Mouse (Mus musculus) neural tube, embryonic 15.5 days (tissue): ENCODE measurements around the gene 1700010I14Rik. TPM values are rescaled to one million over a fixed set of nuclear protein-coding genes. Genes with fewer than 3 reads are reported as not detected.

Source experiments
- ATAC-seq: fragments of 200-750 bp; cut with Nextera tagmentation; 2 replicates; pipeline ENCODE4 v1.8.0; 2017; ENCODE audit warnings: mild to moderate bottlenecking, moderate TSS enrichment, moderate library complexity; ENCODE audit not compliant: low FRiP score
- H3K27ac ChIP-seq: fragments of 300-500 bp; sonication (generic); replicated peaks from 2 replicates; pipeline ENCODE4 v1.5.1; 2015; ENCODE audit warnings: mild to moderate bottlenecking, inconsistent platforms
- H3K27me3 ChIP-seq: fragments of 300-500 bp; sonication (generic); replicated peaks from 2 replicates; pipeline ENCODE4 v1.6.1; 2015; ENCODE audit warnings: inconsistent platforms
- H3K36me3 ChIP-seq: fragments of 300-500 bp; sonication (generic); 2 replicates; pipeline ENCODE4 v1.6.1; 2015; ENCODE audit warnings: inconsistent platforms
- H3K4me1 ChIP-seq: fragments of 300-500 bp; sonication (generic); 2 replicates; pipeline ENCODE4 v1.6.1; 2015; ENCODE audit warnings: inconsistent platforms
- H3K4me2 ChIP-seq: fragments of 300-500 bp; sonication (generic); 2 replicates; pipeline ENCODE4 v1.6.1; 2015; ENCODE audit warnings: inconsistent platforms, mild to moderate bottlenecking, moderate library complexity
- H3K4me3 ChIP-seq: fragments of 300-500 bp; sonication (generic); replicated peaks from 2 replicates; pipeline ENCODE4 v1.5.1; 2015; ENCODE audit warnings: mild to moderate bottlenecking, inconsistent platforms
- H3K9ac ChIP-seq: fragments of 300-500 bp; sonication (generic); replicated peaks from 2 replicates; pipeline ENCODE4 v1.6.1; 2015; ENCODE audit warnings: mild to moderate bottlenecking, inconsistent platforms
- H3K9me3 ChIP-seq: fragments of 300-500 bp; sonication (generic); replicated peaks from 2 replicates; pipeline ENCODE4 v1.6.1; 2016; ENCODE audit warnings: inconsistent platforms
- WGBS: fragments of 180-500 bp; shearing (Covaris S2); methylation state at CpG from one replicate; pipeline ENCODE4 v1.1.7; 2015; ENCODE audit warnings: mixed read lengths; 5-methylcytosine and 5-hydroxymethylcytosine counted together
- polyA plus RNA-seq: library from polyadenylated mRNA; unstranded; fragments of >200 nt; fragmentation: Nextera tagmentation; extraction: Ambion mirVana; gene quantifications from 2 replicates; pipeline ENCODE4 v1.2.1, GENCODE M21; 2015

The 1700010I14Rik gene
- polyA plus RNA-seq, 1 experiment from 2014 or later = 2.6 TPM

DNA sequence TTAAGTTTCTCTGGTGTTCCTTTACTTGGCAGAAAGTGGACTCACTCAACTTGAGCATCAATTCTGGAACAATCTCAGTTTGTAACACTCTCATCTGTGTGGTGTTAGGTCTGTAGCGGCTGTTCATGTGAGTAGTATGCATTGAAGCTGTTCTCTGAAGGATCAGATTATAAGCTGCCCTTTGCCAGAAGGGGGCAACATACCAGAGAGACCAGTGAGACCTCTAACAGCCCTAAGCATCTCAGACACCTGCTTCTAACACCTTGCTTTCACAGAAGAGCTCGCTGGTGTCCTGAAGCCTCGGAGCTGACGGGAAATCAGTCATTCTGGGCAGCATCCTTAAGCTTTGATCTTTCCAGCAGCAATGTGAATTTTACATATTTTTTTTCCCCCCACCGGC, 42.0 kb downstream of the 1700010I14Rik start:
- Histone ChIP-seq H3K9ac (no peak overlapping the region), H3K36me3 (no peaks in the 10 kb centered on the region), H3K4me1 (peaks cover 28% of the 10 kb centered on the region), H3K4me3 (no peak overlapping the region), H3K27ac (no peak overlapping the region), H3K27me3 (no peaks in the 10 kb centered on the region), H3K9me3 (no peaks in the 10 kb centered on the region), H3K4me2 (no peak overlapping the region)
- no peak for ATAC-seq
- WGBS = 83% methylated on average over 5 of the region's 5 CpGs

DNA sequence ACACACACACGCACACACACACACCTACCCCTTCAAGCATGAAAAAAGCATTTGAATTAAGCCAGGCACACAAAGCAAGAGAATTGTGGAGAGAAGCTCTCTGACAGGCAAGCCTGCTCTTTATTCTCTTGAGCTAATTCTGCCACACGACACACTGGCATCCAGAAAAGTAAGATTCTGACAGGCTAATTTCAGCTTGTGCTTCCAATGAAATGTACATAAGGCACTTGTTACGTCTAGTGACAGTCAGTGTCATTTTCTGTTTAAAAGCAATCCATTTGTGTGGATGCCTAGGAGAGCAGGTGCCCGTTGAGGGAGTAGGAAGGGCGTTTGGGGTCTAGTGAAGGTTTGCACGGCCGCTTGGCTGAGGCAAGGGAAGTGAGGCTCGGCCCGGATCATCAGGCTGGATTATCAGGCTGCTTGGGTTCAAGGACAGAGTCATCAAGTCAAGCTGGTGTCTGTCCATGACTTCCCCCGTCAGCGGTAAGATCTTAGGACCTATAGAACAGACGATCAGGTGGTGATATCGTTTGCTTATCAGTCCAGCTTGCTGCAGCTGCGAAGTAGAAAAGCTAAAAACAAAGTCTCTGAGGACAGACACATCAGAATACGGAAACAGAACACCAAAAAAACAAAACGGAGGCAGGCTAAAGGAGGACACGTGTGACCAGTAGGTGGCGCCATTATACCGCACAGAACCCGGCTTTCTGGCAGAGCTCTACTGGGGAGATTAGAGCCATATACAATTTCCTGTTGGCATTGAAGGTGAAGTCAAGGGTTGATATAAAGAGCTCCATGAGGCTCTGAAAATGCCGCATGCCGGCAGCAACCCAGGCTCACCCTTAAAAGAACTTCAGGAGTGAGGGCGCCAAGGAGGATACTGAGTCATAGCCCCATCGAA, 43.4 kb downstream of the 1700010I14Rik start:
- Histone ChIP-seq H3K9ac (no peak overlapping the region), H3K4me3 (no peak overlapping the region), H3K27me3 (no peaks in the 10 kb centered on the region), H3K4me1 (peaks cover 28% of the 10 kb centered on the region), H3K27ac (peak overlapping the region; percentile 73), H3K4me2 (peak overlapping the region; percentile 42), H3K9me3 (no peaks in the 10 kb centered on the region), H3K36me3 (no peaks in the 10 kb centered on the region)
- WGBS = 14% methylated on average over 24 of the region's 24 CpGs
- peak; percentile 92 for ATAC-seq

- H3K9me3 ChIP-seq = no peaks in the 10 kb centered on the region
- ATAC-seq = no peak
- H3K27ac ChIP-seq = peak overlapping the region; percentile 73
- peaks cover 21% of the 10 kb centered on the region for H3K4me1 ChIP-seq
- peak overlapping the region; percentile 42; the same call in 1 of the 2 replicates for H3K4me2 ChIP-seq
- H3K36me3 ChIP-seq = no peaks in the 10 kb centered on the region
- no peaks in the 10 kb centered on the region for H3K27me3 ChIP-seq
- H3K9ac ChIP-seq = no peak overlapping the region
- WGBS = 52% methylated on average over 6 of the region's 6 CpGs
- H3K4me3 ChIP-seq = no peak overlapping the region
Observed at GRCm38 (mm10) chr17:9032362-9033044, 44.4 kb downstream of the 1700010I14Rik start.

DNA sequence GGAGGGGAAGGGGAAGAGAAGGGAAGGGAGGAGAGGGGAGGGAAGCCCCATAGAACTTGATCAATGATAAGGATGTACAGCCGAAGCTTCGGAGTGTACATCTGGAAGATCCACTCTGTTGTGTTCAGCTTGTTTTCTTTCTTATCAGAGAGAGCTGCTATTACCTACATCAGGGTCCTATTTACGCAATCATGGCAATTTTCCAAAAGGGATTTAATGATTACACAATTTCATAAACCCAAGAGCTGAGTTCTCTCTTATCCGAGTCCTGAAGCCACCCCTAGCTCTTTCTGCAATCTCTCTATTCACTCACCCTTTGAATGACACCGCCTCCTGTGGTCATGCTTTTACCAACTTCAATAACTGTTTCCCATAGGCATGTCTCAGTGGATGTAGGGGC, 45.4 kb downstream of the 1700010I14Rik start:
- Histone ChIP-seq H3K4me1 (peaks cover 21% of the 10 kb centered on the region), H3K36me3 (no peaks in the 10 kb centered on the region), H3K9me3 (no peaks in the 10 kb centered on the region), H3K4me2 (no peak overlapping the region), H3K9ac (no peak overlapping the region), H3K27me3 (no peaks in the 10 kb centered on the region), H3K4me3 (no peak overlapping the region), H3K27ac (no peak overlapping the region)
- ATAC-seq = no peak
- 85% methylated on average over 5 of the region's 5 CpGs for WGBS

DNA sequence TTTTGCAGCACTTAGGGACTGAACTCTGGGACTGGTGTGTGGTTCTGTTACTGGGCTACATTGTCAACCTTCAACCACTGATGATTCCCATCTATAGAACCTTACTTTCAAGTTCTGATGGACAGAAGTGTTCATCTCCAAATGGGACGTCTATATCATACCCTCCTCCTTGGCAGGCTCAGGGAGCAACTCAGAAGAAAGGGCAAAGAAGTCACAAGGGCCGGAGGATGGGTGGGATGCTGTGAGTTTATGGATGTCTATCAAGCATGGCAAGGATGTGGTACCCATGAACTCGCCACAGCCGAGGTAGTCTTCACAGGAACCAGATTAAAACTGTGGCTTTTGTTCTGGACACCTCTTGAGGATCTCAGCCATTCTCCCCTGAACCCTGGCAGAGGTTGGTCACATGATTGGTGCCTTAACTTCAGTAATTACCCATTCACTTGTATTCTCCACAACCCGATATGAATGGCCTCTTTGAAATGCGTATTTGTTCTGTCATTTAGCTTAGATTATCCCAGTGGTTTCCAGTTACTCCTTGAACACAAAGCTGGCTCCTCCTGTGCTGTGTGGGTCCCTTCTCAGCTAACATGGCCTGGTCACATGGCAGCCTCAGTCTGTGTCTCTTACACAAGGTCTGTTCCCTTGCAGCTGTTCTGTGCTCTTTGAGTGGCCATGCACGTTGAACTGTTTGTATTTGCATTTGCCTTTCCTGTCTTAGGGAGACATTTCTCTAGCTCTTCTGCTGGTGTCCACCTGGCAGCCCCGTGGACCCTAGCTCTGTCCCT, 47.6 kb downstream of the 1700010I14Rik start:
- H3K4me1 ChIP-seq = peaks cover 21% of the 10 kb centered on the region
- no peak overlapping the region for H3K27ac ChIP-seq
- WGBS = 67% methylated on average over 8 of the region's 8 CpGs
- H3K4me3 ChIP-seq = no peak overlapping the region
- no peak overlapping the region for H3K4me2 ChIP-seq
- no peaks in the 10 kb centered on the region for H3K9me3 ChIP-seq
- no peak overlapping the region for H3K9ac ChIP-seq
- no peak for ATAC-seq
- no peaks in the 10 kb centered on the region for H3K36me3 ChIP-seq
- H3K27me3 ChIP-seq = no peaks in the 10 kb centered on the region

DNA sequence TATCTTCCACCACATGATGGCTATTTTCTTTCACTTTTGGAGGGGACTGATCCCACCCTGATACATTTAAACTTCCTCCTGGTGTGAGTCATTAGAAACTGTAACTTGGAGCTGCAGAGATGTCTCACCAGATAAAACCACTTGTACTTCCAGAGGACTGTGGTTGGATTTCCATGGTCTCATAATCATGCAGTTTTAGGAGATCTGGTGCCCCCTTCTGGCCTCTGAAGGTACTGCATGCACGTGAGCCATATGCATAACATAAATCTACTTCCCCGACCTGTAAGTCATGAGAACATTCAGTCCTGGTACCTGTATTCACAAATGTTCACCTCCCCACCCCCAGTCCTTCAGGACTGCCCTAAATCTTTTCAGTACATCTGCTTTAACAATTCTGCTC, 54.6 kb downstream of the 1700010I14Rik start:
- Histone ChIP-seq H3K4me3 (no peak overlapping the region), H3K36me3 (no peaks in the 10 kb centered on the region), H3K9ac (no peak overlapping the region), H3K27me3 (no peaks in the 10 kb centered on the region), H3K9me3 (no peaks in the 10 kb centered on the region), H3K4me1 (no peaks in the 10 kb centered on the region), H3K4me2 (no peak overlapping the region), H3K27ac (no peak overlapping the region)
- 48% methylated on average over 2 of the region's 2 CpGs for WGBS
- ATAC-seq = no peak

- Histone ChIP-seq H3K4me2 (no peak overlapping the region), H3K36me3 (no peaks in the 10 kb centered on the region), H3K4me1 (no peaks in the 10 kb centered on the region), H3K4me3 (no peak overlapping the region), H3K27ac (no peak overlapping the region), H3K9me3 (no peaks in the 10 kb centered on the region), H3K9ac (no peak overlapping the region), H3K27me3 (no peaks in the 10 kb centered on the region)
- ATAC-seq = no peak
- WGBS = 79% methylated on average over 13 of the region's 13 CpGs
Observed at GRCm38 (mm10) chr17:9052441-9052980, 64.4 kb downstream of the 1700010I14Rik start.

DNA sequence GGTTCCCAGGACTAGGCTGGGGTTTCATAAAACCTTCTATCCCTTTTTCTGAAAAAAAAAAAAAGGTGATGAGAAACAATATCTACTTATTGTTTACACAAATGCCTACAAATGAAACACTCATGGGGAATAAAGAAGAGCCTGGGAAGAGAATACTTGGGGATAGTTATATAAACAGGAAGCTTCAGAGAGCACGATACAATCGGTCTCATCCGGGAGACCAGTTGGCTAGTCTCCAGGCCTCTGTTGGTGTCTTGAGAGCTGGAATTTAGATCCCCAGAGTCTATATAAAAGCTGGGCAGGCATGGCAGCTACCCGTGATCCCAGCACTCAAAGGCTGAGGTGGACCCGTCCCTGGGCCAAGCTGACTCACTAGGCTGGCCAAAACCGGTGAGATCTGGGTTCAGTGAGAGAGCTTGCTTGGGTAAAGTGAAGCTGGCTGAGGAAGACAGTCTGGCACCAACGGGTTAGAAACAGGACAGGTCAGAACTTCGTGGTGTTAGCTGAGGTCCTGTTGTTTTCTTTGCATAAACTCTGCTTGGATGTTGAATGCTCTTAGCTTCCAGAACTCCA, 71.3 kb downstream of the 1700010I14Rik start:
- H3K4me2 ChIP-seq = no peak overlapping the region
- no peak for ATAC-seq
- WGBS = 71% methylated on average over 8 of the region's 8 CpGs

More for the DNA sequence above, 71.3 kb downstream of the 1700010I14Rik start:
- Histone ChIP-seq H3K9ac (no peak overlapping the region), H3K36me3 (no peaks in the 10 kb centered on the region), H3K4me3 (no peak overlapping the region), H3K4me1 (no peaks in the 10 kb centered on the region), H3K27ac (no peak overlapping the region), H3K9me3 (no peaks in the 10 kb centered on the region), H3K27me3 (no peaks in the 10 kb centered on the region)
